In genomic region chr5:144542711-144543308, GRCm38 (mm10) we compare ENCODE assay signal across 11 mouse cellular contexts. TPM values are rescaled to one million over a fixed set of nuclear protein-coding genes. Genes with fewer than 3 reads are reported as not detected.
DNase-seq lines count a peak whose midpoint lies in the region; ATAC-seq and TF ChIP-seq lines count a peak whose summit lies in the region.
"Had no signal": no experiment of that assay in that cellular context is flagged by ENCODE, and none has a peak within 500 bp of the region (broad histone marks: within the 10 kb centered on the region; RNA-seq: fewer than 3 reads in every experiment).

No protein-coding gene starts in this region.

- H3K27me3 ChIP-seq in hindbrain, embryonic 11.5 days (ENCODE audit: control insufficient read depth, insufficient read depth, low read length), result peaks cover 15% of the 10 kb centered on the region
- 0 out of 2 replicates have a peak, but pooled peaks cover 2% of the 10 kb centered on the region for H3K27me3 ChIP-seq in midbrain, embryonic 16.5 days (ENCODE audit: control insufficient read depth, insufficient read depth, low read depth, low read length)
- peaks cover 4% of the 10 kb centered on the region; the same call in 1 of the 2 replicates for H3K27me3 ChIP-seq in cerebellum, adult 2 months (ENCODE audit: control insufficient read depth, insufficient read depth, low read length)

- no peak overlapping the region for H3K4me3 ChIP-seq in hindbrain, embryonic 11.5 days (ENCODE audit: low read depth, low read length)
- no peak overlapping the region for H3K4me3 ChIP-seq in midbrain, embryonic 16.5 days (ENCODE audit: low read depth, low read length)
- no peak overlapping the region for H3K4me3 ChIP-seq in cerebellum, adult 2 months (replicated peaks; ENCODE audit: insufficient read depth, low read depth, low read length)

- ATAC-seq in hindbrain, embryonic 11.5 days (ENCODE audit: low FRiP score), result peak; percentile 63
- ATAC-seq in midbrain, embryonic 16.5 days, result 0 out of 2 replicates have a peak, but pooled peaks have one; percentile 34

- TF ChIP-seq POLR2A in cerebellum, adult 2 months (IDR thresholded peaks at IDR 0.05; ENCODE audit: borderline replicate concordance, insufficient read depth, low read length), result no peak

- no peaks in the 10 kb centered on the region; the same call in 1 of the 2 replicates for H3K4me1 ChIP-seq in hindbrain, embryonic 11.5 days (replicated peaks; ENCODE audit: control insufficient read depth, insufficient read depth, low read length)
- H3K4me1 ChIP-seq in midbrain, embryonic 16.5 days (ENCODE audit: control insufficient read depth, insufficient read depth, low read length), result peaks cover 10% of the 10 kb centered on the region
- H3K4me1 ChIP-seq in cerebellum, adult 2 months (ENCODE audit: control insufficient read depth, insufficient read depth, low read length), result no peaks in the 10 kb centered on the region

- peak; percentile 63 for DNase-seq in adrenal gland, postnatal 14 days
- DNase-seq in adrenal gland, postnatal 4 days (ENCODE audit: low spot score in 2 of 2), result no peak
- DNase-seq in ES-CJ7 (ENCODE audit: low read depth, low spot score), result peak; percentile 87
- DNase-seq in hindbrain, embryonic 11.5 days (ENCODE audit: low spot score), result peak; percentile 70
- no peak for DNase-seq in spleen, postnatal 10 days (ENCODE audit: low spot score in 2 of 2)
- DNase-seq in cerebellum, adult 2 months, result no peak
- DNase-seq in thymus, postnatal 4 days, result no peak
- DNase-seq: thymus, postnatal 14 days had no signal

- H3K36me3 ChIP-seq in hindbrain, embryonic 11.5 days (ENCODE audit: control insufficient read depth, insufficient read depth, low read length), result no peaks in the 10 kb centered on the region
- no peaks in the 10 kb centered on the region for H3K36me3 ChIP-seq in midbrain, embryonic 16.5 days (ENCODE audit: control insufficient read depth, insufficient read depth, low read length)

- H3K27ac ChIP-seq in hindbrain, embryonic 11.5 days (ENCODE audit: low read depth, low read length), result peak overlapping the region; percentile 17
- no peak overlapping the region for H3K27ac ChIP-seq in midbrain, embryonic 16.5 days (ENCODE audit: low read length)
- H3K27ac ChIP-seq in cerebellum, adult 2 months (ENCODE audit: insufficient read depth, low read length), result no peak overlapping the region

- no peak for TF ChIP-seq CTCF in cerebellum, adult 2 months (IDR thresholded peaks at IDR 0.05; ENCODE audit: borderline replicate concordance, insufficient read depth, low read depth, low read length)

- no peak overlapping the region for H3K4me2 ChIP-seq in hindbrain, embryonic 11.5 days (replicated peaks; ENCODE audit: low read depth, low read length)
- H3K4me2 ChIP-seq in midbrain, embryonic 16.5 days (ENCODE audit: low read length), result peak overlapping the region; percentile 31; the same call in 1 of the 2 replicates

- WGBS in hindbrain, embryonic 11.5 days, result 19% methylated on average over 12 of the region's 12 CpGs
- WGBS in midbrain, embryonic 16.5 days, result 10% methylated on average over 12 of the region's 12 CpGs
- 34% methylated on average over 12 of the region's 12 CpGs for WGBS in cerebellum, adult 2 months

- no peak overlapping the region for H3K9ac ChIP-seq in hindbrain, embryonic 11.5 days (ENCODE audit: low read depth, low read length)
- no peak overlapping the region for H3K9ac ChIP-seq in midbrain, embryonic 16.5 days (ENCODE audit: low read depth, low read length)

- no peaks in the 10 kb centered on the region for H3K9me3 ChIP-seq in hindbrain, embryonic 11.5 days (ENCODE audit: control insufficient read depth, low read length)
- H3K9me3 ChIP-seq in midbrain, embryonic 16.5 days (replicated peaks; ENCODE audit: control insufficient read depth, low read length, poor library complexity, severe bottlenecking), result no peaks in the 10 kb centered on the region

RNA-seq across cellular contexts. Expression of gene Nptx2, which starts 2.9 kb away (rescaled TPM):
- total RNA-seq in adrenal gland, postnatal 14 days (2021), result 0.96 and 1.7 TPM in 2 replicates
- total RNA-seq in adrenal gland, postnatal 4 days (2021), result 1 to 10 TPM; 1.8 to 1.9 TPM
- polyA plus RNA-seq in hindbrain, embryonic 11.5 days (2014; fragmentation: Nextera tagmentation; extraction: Ambion mirVana), result 2.4 and 2.6 TPM in 2 replicates
- polyA plus RNA-seq in midbrain, embryonic 16.5 days (2015; fragmentation: Nextera tagmentation; extraction: Ambion mirVana), result 6.8 TPM in 2 replicates
- 4.8 and 5.3 TPM in 2 replicates for polyA plus RNA-seq in cerebellum, adult 2 months (2012; rRNA removed)
- total RNA-seq: hematopoietic stem cell, adult 5-6 weeks had no signal
- polyA plus RNA-seq: C2C12 had no signal

Comparison
In these comparisons a context has a peak if more than half of its experiments do, and no peak if none do; other contexts are left out.
1. DNase-seq: peak in adrenal gland, postnatal 14 days (single experiment), ES-CJ7 (single experiment) and hindbrain, embryonic 11.5 days (single experiment); none in adrenal gland, postnatal 4 days (0 of 2), spleen, postnatal 10 days (0 of 2), cerebellum, adult 2 months (0 of 2) and thymus, postnatal 4 days (single experiment).